Mouse (Mus musculus): ENCODE measurements around the gene Pdhx. TPM values are rescaled to one million over a fixed set of nuclear protein-coding genes. Genes with fewer than 3 reads are reported as not detected.

Gene Pdhx
- polyA plus RNA-seq, 1 experiment from 2014 or later = 36.6 TPM

DNA sequence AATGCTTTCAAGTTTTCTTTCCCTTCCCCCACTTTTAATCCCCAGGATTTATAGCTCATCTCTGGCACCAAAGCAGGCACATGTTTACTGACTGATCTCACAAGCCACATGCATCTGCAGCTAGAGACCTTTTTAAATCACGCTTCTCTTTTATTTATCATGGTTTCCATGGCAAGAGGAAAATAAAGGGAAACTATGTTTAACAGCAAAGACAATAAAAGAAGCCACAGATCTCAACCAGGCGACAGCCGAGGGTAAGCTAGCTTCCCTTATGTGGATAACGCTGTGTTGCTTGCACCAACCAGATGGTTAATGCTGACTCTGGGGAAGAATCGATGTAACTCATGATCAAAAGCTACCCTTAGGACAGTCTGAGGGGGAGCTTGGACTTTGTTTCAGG is 75.0 kb downstream of the Pdhx start:
- Histone ChIP-seq H3K4me1 (replicated peaks) (no peaks in the 10 kb centered on the region), H3K36me3 (no peaks in the 10 kb centered on the region), H3K9ac (no peak overlapping the region), H3K4me3 (replicated peaks) (no peak overlapping the region), H3K27ac (0 out of 2 replicates have a peak overlapping the region, but pooled peaks have one; percentile 18), H3K4me2 (replicated peaks) (no peak overlapping the region), H3K27me3 (replicated peaks) (no peaks in the 10 kb centered on the region), H3K9me3 (no peaks in the 10 kb centered on the region)
- WGBS = 27% methylated on average over 5 of the region's 5 CpGs
- ATAC-seq = no peak

DNA sequence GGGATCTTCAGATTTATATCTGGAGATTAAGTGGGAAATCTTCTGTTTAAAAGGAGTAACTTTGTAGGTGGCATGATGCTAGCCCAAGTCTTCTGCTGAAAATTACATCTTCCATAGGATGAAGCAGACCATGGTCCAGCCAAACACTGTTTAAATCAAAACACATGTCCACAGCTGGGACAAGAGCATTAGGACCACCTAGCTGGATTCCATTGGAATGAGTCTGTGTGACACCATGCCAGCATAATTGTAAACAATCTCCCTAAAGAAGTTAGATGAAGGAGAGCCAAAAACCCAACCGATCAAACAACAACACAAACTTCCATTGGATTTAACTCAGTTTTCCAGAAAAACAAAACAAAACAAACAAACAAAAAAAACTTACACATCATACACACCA is 75.4 kb downstream of the Pdhx start:
- H3K4me1 ChIP-seq (replicated peaks) = no peaks in the 10 kb centered on the region
- ATAC-seq = no peak
- WGBS = 55% methylated on average over 1 of the region's 1 CpGs
- no peaks in the 10 kb centered on the region for H3K27me3 ChIP-seq (replicated peaks)
- H3K9ac ChIP-seq = no peak overlapping the region
- no peak overlapping the region for H3K4me2 ChIP-seq (replicated peaks)
- H3K36me3 ChIP-seq = no peaks in the 10 kb centered on the region
- no peaks in the 10 kb centered on the region for H3K9me3 ChIP-seq
- H3K27ac ChIP-seq = no peak overlapping the region
- no peak overlapping the region for H3K4me3 ChIP-seq (replicated peaks)

DNA sequence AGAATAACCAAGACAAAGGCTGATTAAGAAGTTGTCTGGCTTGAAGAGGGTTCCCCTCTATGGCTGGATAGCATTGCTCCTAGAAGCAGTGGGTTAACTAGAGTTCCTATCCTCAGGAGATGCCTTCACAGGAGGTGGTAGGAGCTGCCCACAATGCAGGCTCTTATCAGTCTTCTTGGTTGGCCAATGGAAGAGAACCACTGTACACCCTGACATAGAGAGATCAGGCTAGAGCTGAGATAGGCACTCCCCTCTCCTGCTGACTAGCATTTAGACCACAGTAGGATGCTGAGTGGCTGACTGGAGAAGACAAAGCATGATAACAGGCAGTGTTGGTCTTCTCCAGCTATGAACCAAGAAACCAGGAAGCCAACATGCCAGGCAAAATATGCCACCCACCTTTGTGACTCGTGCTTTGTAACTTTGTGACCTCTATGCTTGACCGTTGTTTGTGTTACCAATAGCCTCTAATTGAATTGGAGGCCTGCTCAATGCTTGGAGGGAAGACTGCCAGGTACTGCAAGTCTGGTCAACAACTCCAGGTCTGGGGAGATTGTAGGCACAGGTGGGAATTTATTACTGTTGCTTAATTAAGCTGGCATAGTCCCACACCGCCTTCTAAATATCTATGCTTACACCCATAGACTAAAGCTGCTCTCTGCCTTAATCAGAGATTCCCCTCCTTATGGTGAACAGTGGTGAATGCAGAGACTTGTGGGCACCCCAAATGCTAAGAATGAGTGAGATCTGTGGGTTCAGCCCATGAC is 79.3 kb downstream of the Pdhx start:
- Histone ChIP-seq H3K27me3 (replicated peaks) (no peaks in the 10 kb centered on the region), H3K4me1 (replicated peaks) (peaks cover 5% of the 10 kb centered on the region), H3K9ac (no peak overlapping the region), H3K9me3 (no peaks in the 10 kb centered on the region), H3K4me3 (replicated peaks) (no peak overlapping the region), H3K4me2 (replicated peaks) (no peak overlapping the region), H3K36me3 (no peaks in the 10 kb centered on the region), H3K27ac (no peak overlapping the region)
- ATAC-seq = no peak
- 83% methylated on average over 3 of the region's 3 CpGs for WGBS

DNA sequence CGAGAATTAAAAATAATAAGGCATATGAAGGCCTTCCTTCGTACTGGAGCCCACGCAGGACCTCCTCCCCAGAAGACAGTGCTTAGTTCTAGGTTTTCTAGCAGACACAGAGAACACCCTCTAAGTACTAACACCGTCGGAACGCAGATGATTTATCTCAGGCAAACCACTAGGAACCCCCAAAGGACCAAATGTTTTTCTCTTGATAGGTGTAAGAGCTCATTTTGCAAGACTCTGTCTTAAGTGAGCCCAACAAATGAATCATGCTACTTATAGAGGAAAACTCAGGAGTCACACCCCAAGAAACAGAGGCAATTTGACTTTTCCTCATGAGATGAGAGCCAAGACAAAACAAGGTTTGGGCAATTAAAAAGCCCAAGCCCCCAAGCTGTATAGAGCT is 80.9 kb downstream of the Pdhx start:
- no peak overlapping the region for H3K4me3 ChIP-seq (replicated peaks)
- ATAC-seq = no peak
- H3K27ac ChIP-seq = no peak overlapping the region
- no peaks in the 10 kb centered on the region for H3K36me3 ChIP-seq
- H3K4me1 ChIP-seq (replicated peaks) = peaks cover 5% of the 10 kb centered on the region
- no peaks in the 10 kb centered on the region for H3K27me3 ChIP-seq (replicated peaks)
- H3K9ac ChIP-seq = no peak overlapping the region
- no peaks in the 10 kb centered on the region for H3K9me3 ChIP-seq
- WGBS = 82% methylated on average over 6 of the region's 6 CpGs
- H3K4me2 ChIP-seq (replicated peaks) = no peak overlapping the region

DNA sequence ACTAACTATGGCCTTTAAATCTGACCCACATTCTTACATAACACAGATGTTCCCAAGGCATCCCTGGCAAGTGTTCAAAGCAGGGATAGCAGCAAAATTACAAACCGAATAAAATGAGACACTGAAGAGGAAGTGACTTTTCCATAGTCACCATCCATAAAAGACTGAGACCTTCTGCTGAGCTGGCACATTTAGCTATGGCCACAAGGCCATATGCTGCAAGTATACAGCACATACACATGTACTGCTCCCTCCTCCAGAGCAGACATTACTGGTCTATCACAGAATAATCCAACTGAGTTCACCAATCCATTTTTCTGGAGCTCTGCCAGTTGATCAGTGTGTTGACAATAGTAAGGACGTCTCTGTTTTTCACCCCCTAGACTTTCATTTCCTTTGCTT is 83.0 kb downstream of the Pdhx start:
- Histone ChIP-seq H3K4me1 (replicated peaks) (peaks cover 5% of the 10 kb centered on the region), H3K9ac (no peak overlapping the region), H3K27me3 (replicated peaks) (no peaks in the 10 kb centered on the region), H3K4me2 (replicated peaks) (no peak overlapping the region), H3K27ac (no peak overlapping the region), H3K36me3 (no peaks in the 10 kb centered on the region), H3K9me3 (no peaks in the 10 kb centered on the region), H3K4me3 (replicated peaks) (no peak overlapping the region)
- ATAC-seq = no peak
- 28% methylated on average over 2 of the region's 2 CpGs for WGBS

DNA sequence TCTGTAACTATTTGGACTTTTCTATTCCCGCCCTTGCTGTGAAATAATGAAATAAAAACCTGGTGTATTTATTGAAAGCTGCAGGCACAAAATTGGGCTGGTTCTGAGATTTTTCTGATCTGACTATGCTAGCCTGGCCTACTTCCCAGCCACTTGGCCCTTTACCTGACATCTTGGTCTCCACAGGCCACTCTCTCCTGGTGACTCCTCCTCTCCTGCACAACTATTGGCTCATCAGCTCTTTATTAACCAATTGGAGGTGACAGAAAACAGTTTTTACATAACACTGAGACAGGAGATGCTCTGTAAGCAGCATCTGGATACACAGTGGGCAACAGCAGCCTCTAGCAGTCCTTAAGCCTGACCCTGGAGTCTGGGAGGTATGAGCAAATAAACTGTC is 83.9 kb downstream of the Pdhx start:
- 0 out of 2 replicates have a peak overlapping the region, but pooled peaks have one; percentile 55 for H3K27ac ChIP-seq
- H3K4me1 ChIP-seq (replicated peaks) = peaks cover 5% of the 10 kb centered on the region
- H3K9me3 ChIP-seq = no peaks in the 10 kb centered on the region
- 87% methylated on average over 1 of the region's 1 CpGs for WGBS
- H3K27me3 ChIP-seq (replicated peaks) = no peaks in the 10 kb centered on the region
- H3K4me2 ChIP-seq (replicated peaks) = no peak overlapping the region
- no peak for ATAC-seq
- no peaks in the 10 kb centered on the region for H3K36me3 ChIP-seq
- no peak overlapping the region for H3K9ac ChIP-seq
- no peak overlapping the region for H3K4me3 ChIP-seq (replicated peaks)

DNA sequence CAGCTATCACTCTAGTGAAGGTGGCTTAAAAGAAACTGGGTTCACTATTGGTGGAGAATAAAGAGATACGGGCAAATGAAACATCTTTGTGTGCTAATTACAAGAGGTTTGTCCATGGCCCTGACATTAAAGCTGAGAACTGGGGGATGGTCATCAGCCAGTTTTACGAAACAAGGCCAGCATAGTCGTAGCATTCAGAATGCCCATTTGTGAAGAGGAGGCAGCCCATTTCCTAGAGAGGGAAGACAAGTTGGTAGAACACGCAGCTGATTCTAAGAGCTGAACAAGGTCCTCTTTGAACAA is 85.7 kb downstream of the Pdhx start:
- no peak overlapping the region for H3K9ac ChIP-seq
- no peak overlapping the region for H3K4me2 ChIP-seq (replicated peaks)
- no peak for ATAC-seq
- no peak overlapping the region for H3K4me3 ChIP-seq (replicated peaks)
- no peaks in the 10 kb centered on the region for H3K9me3 ChIP-seq
- no peaks in the 10 kb centered on the region for H3K27me3 ChIP-seq (replicated peaks)
- H3K27ac ChIP-seq = no peak overlapping the region
- WGBS = 92% methylated on average over 4 of the region's 4 CpGs
- no peaks in the 10 kb centered on the region for H3K36me3 ChIP-seq
- H3K4me1 ChIP-seq (replicated peaks) = peaks cover 5% of the 10 kb centered on the region

DNA sequence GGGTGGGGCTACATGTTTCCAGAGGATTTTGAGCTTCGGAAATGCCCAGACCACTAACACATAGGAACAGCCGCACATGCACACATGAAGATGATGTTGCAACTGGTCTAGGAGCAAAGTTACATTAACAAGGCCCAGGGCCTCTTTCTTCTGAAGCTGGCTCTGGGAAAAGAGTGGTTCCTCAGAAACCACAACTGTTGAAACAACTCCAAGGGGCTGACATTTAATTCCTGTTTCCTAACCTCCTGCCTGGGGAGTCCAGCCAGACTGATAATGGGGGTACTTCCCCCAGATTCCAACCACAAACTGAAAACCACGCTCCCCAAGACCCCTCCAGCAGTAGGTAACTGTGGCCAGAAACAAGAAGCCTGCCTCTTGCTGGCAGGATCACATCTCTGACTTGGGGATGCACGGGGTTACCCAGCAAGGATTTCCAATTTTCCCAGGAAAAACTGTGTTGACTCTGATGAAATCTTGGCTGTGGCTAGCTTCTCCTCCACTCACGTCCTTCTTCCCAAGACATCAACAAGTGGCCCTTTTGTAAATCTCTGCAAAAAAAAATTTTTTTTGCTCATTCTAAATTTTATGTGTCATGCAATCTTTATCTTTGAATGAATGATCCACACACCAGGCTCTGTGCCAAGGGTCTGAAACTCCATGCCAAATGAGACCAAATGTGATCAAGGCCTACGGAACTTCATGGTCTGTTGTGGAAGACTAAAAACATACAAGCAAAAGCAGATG is 86.2 kb downstream of the Pdhx start:
- peaks cover 5% of the 10 kb centered on the region for H3K4me1 ChIP-seq (replicated peaks)
- H3K27ac ChIP-seq = no peak overlapping the region
- H3K27me3 ChIP-seq (replicated peaks) = no peaks in the 10 kb centered on the region
- no peak overlapping the region for H3K4me3 ChIP-seq (replicated peaks)
- ATAC-seq = no peak
- H3K9ac ChIP-seq = no peak overlapping the region
- H3K36me3 ChIP-seq = no peaks in the 10 kb centered on the region
- 77% methylated on average over 6 of the region's 6 CpGs for WGBS
- H3K9me3 ChIP-seq = no peaks in the 10 kb centered on the region
- no peak overlapping the region for H3K4me2 ChIP-seq (replicated peaks)

DNA sequence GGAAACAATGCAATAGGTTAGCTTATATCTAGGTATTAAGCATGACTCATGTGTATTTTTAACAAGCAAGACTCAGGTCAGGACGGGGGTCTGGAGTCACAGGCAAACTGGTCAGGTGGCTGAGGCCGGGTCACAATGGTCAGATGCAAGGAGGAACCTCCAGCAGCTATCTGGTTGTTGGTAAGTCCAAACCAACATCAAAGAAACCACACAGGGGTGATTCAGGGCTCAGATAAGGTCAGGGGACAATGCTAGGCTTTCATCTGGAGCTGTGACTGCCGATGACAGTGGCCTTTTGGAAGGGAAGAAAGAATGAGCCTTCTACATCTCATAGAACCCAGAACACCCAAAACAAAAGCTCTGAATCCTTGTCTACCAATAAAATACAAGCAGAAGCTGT is 86.9 kb downstream of the Pdhx start:
- H3K27ac ChIP-seq = no peak overlapping the region
- H3K9me3 ChIP-seq = no peaks in the 10 kb centered on the region
- H3K4me1 ChIP-seq (replicated peaks) = peaks cover 5% of the 10 kb centered on the region
- no peak for ATAC-seq
- H3K4me3 ChIP-seq (replicated peaks) = no peak overlapping the region
- 50% methylated on average over 3 of the region's 3 CpGs for WGBS
- no peak overlapping the region for H3K9ac ChIP-seq
- H3K4me2 ChIP-seq (replicated peaks) = no peak overlapping the region
- no peaks in the 10 kb centered on the region for H3K36me3 ChIP-seq
- no peaks in the 10 kb centered on the region for H3K27me3 ChIP-seq (replicated peaks)

DNA sequence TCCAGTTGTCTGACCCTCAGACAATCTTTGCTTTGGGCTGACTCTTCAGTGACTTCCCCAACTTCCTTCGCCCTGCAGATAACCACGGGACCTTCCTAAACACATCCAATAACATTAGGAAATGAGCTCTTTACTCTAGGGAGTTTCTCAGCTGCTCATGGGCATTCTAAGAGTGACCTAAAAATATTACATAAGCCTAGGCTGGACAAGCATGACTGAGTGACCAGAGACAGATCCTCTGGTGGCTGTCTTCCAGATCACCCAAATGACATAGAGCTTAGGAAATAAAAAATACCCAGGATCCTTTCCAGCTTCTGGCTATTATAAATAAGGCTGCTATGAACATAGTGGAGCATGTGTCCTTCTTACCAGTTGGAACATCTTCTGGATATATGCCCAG is 90.5 kb downstream of the Pdhx start:
- ATAC-seq = no peak
- Histone ChIP-seq H3K36me3 (no peaks in the 10 kb centered on the region), H3K27me3 (replicated peaks) (no peaks in the 10 kb centered on the region), H3K9me3 (no peaks in the 10 kb centered on the region), H3K4me2 (replicated peaks) (no peak overlapping the region), H3K4me3 (replicated peaks) (no peak overlapping the region), H3K9ac (no peak overlapping the region), H3K27ac (no peak overlapping the region), H3K4me1 (replicated peaks) (no peaks in the 10 kb centered on the region)
- 88% methylated on average over 2 of the region's 2 CpGs for WGBS

DNA sequence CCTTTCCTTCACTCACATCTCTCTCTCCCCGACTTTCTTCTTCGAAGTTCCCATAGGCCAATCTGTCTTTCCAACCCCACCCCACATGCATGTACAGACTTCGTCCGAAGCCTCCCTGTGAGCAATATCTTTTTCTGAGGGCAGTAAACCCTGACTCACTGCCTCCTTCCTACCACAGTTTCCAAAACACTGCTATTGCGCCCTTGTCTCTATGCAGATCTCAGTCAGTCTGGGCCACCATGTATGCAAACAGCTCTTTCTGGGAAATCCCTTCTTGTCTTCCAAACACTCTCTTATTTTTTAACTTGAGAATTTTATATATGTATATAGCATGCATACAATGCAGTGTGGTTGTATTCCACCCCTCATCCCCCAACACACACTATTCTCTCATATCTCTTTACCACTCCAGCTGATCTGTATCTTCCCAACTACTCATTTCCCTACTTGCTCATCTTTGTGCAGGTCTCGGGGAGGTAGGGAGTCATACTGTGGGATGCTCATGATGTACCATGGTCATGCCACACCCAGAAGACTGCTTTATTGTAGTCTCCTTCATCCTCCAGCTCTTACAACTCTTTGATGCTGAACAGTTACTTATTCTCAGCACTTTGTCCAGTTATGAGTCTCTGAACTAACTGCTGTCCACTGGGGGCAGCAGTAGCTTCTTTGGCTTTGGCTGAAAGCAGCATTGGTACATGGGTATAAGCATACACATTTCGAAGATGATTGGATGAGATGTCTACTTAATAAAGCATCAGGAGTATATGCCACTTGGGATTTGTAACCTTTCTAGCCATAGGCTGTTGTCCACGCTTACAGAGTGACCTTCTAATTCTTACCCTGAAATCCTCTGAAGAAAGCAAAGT is 91.6 kb downstream of the Pdhx start:
- H3K9ac ChIP-seq = no peak overlapping the region
- H3K36me3 ChIP-seq = no peaks in the 10 kb centered on the region
- H3K27ac ChIP-seq = no peak overlapping the region
- H3K27me3 ChIP-seq (replicated peaks) = no peaks in the 10 kb centered on the region
- no peaks in the 10 kb centered on the region for H3K4me1 ChIP-seq (replicated peaks)
- no peak overlapping the region for H3K4me2 ChIP-seq (replicated peaks)
- no peak overlapping the region for H3K4me3 ChIP-seq (replicated peaks)
- ATAC-seq = no peak
- H3K9me3 ChIP-seq = no peaks in the 10 kb centered on the region
- WGBS = 85% methylated on average over 8 of the region's 8 CpGs

DNA sequence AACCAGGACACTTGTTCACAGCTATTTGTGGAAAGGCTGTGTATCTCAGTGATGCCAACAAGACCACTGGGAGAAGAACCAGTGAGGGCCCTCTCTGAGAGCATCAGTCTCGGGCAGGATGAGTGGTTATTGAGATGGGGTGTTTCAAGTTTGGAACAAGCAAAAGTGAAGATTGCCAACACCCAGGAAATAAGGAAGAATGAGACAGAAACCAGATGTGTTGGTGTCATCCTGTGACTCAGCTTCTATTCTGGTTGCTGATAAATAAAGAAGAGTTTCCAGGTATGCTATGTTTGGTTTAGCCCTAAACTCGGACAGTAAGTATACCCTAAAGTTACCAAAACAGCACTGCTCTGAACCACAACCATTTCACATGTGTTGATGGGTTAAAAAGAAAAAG is 92.4 kb downstream of the Pdhx start:
- Histone ChIP-seq H3K27ac (no peak overlapping the region), H3K36me3 (no peaks in the 10 kb centered on the region), H3K27me3 (replicated peaks) (no peaks in the 10 kb centered on the region), H3K9ac (no peak overlapping the region), H3K4me1 (replicated peaks) (no peaks in the 10 kb centered on the region), H3K4me3 (replicated peaks) (no peak overlapping the region), H3K4me2 (replicated peaks) (no peak overlapping the region), H3K9me3 (no peaks in the 10 kb centered on the region)
- ATAC-seq = no peak
- WGBS = 41% methylated on average over 2 of the region's 2 CpGs

Measured in intestine, embryonic 15.5 days (tissue).